Mouse (Mus musculus) layer of hippocampus, adult 2 months (tissue): ENCODE measurements around the gene Snx8. TPM values are rescaled to one million over a fixed set of nuclear protein-coding genes. Genes with fewer than 3 reads are reported as not detected.

Experiments
- DNase-seq, 2 experiments: peaks; one replicate each; pipeline ENCODE4 v3.0.0; 2022; ENCODE audit warnings: low spot score in 2 of 2
- H3K27ac ChIP-seq: fragments of 200-600 bp; 2 replicates; pipeline ENCODE4 v1.8.1; 2022
- H3K4me3 ChIP-seq: fragments of 200-600 bp; 2 replicates; pipeline ENCODE4 v1.8.1; 2022; ENCODE audit warnings: mild to moderate bottlenecking
- CTCF ChIP-seq: fragments of 200-600 bp; conservative IDR thresholded peaks from 2 replicates; pipeline ENCODE4 v1.8.1; 2022; ENCODE audit warnings: antibody characterized with exemption, mild to moderate bottlenecking, moderate library complexity
- microRNA-seq, 2 experiments: library from miRNA; unstranded; fragments of <30 nt; microRNA quantifications; one replicate each; pipeline ENCODE4 v1.2.0; 2021
- total RNA-seq, 2 experiments: library from RNA; stranded (reverse); gene quantifications; 2 replicates each; pipeline ENCODE4 v1.2.3; 2021

The Snx8 gene
- total RNA-seq, 2 experiments from 2014 or later, result 9.8 to 12.1 TPM

- Histone ChIP-seq H3K4me3 (peak overlapping the region; percentile 66), H3K27ac (peak overlapping the region; percentile 81)
- no peak for TF ChIP-seq CTCF
- no peak for DNase-seq
Measured at GRCm38 (mm10) chr5:140321756-140322575, 67.1 kb downstream of the Snx8 start.

- peak; percentile 55 for TF ChIP-seq CTCF
- peak within 1 kb of the TSS; percentile 66 for H3K4me3 ChIP-seq
- peak; percentile 89 to 90 for DNase-seq
- peak within 1 kb of the TSS; percentile 81 for H3K27ac ChIP-seq
Measured at GRCm38 (mm10) chr5:140321042-140321755, 67.9 kb downstream of the Snx8 start, which contains the start of the genes Mad1l1 and Nudt1. Gene Mad1l1, minus strand, starts transcription at chr5:140321552. Gene Nudt1, plus strand, starts transcription at chr5:140321656.

GRCm38 (mm10) chr5:140316716-140317115, 72.3 kb downstream of the Snx8 start:
- no peak overlapping the region for H3K4me3 ChIP-seq
- H3K27ac ChIP-seq, result no peak overlapping the region
- no peak for TF ChIP-seq CTCF
- DNase-seq, result no peak

GRCm38 (mm10) chr5:140307602-140308001, 81.5 kb downstream of the Snx8 start:
- no peak overlapping the region for H3K4me3 ChIP-seq
- TF ChIP-seq CTCF, result no peak
- no peak overlapping the region for H3K27ac ChIP-seq
- DNase-seq, result no peak

- Histone ChIP-seq H3K27ac (no peak overlapping the region), H3K4me3 (no peak overlapping the region)
- peak; percentile 47 for TF ChIP-seq CTCF
- no peak for DNase-seq
Measured at GRCm38 (mm10) chr5:140306016-140306415, 83.0 kb downstream of the Snx8 start.

- no peak for TF ChIP-seq CTCF
- DNase-seq, result no peak
- Histone ChIP-seq H3K4me3 (no peak overlapping the region), H3K27ac (no peak overlapping the region)
Measured at GRCm38 (mm10) chr5:140298291-140298690, 90.8 kb downstream of the Snx8 start.

GRCm38 (mm10) chr5:140292152-140292551, 96.9 kb downstream of the Snx8 start:
- no peak overlapping the region for H3K4me3 ChIP-seq
- no peak overlapping the region for H3K27ac ChIP-seq
- TF ChIP-seq CTCF, result peak; percentile 96
- DNase-seq, result peak; percentile 62 to 65

Small RNAs within 50 kb of the gene (microRNA-seq; reads per million reads assigned to microRNA genes)
- 0.37 to 0.96 reads per million in 2 experiments for gene Mir7038

Other genes starting within 250 kb of the Snx8 start
- gene Mad1l1, start 67.7 kb downstream of the Snx8 start, total RNA-seq, result 10 to 100 TPM; 14.3 to 18.1 TPM
- gene Nudt1, start 67.6 kb downstream of the Snx8 start, total RNA-seq, result 1 to 10 TPM; 3.7 to 3.8 TPM
- gene Mrm2, start 57.4 kb downstream of the Snx8 start, total RNA-seq, result 10 to 100 TPM in 1 of 2 experiments, 1 to 10 TPM in 1; 9.1 to 10.0 TPM
- 10 to 100 TPM; 83.9 to 86.7 TPM for gene Eif3b, start 30.1 kb upstream of the Snx8 start, total RNA-seq
- not detected for gene Gm4869, start 56.4 kb upstream of the Snx8 start, total RNA-seq
- 10 to 100 TPM; 19.5 to 22.0 TPM for gene Chst12, start 116.3 kb upstream of the Snx8 start, total RNA-seq
- not detected for gene Grifin, start 175.8 kb upstream of the Snx8 start, total RNA-seq
- 10 to 100 TPM; 23.9 to 24.8 TPM for gene Lfng, start 218.1 kb upstream of the Snx8 start, total RNA-seq